31 mouse cellular contexts compared by ENCODE assay signal in the genomic region with DNA sequence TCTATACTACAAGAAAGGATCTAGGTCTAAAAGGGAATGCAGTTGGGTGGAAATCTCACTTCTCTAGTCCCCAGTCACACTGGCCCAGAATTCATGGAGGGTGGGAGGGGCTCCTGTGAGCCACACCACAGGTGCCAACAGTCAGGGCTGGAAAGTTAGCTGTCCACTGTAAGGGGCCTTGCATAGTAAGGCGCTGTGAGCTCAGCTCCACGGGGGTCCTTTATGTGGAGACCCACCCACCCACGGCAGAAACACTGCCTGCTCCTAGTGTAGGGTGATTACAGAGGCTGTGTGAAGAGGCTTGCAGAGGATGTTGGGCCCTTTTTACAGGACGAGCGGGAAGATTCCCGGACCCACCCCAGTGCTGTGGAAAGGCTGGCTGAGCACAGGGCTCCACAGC. TPM values are rescaled to one million over a fixed set of nuclear protein-coding genes. Genes with fewer than 3 reads are reported as not detected.
DNase-seq lines count a peak whose midpoint lies in the region; ATAC-seq lines count a peak whose summit lies in the region.
"Had no signal": no experiment of that assay in that cellular context is flagged by ENCODE, and none has a peak within 500 bp of the region (broad histone marks: within the 10 kb centered on the region; RNA-seq: fewer than 3 reads in every experiment).

No protein-coding gene starts in this region.

- no peak overlapping the region for H3K4me2 ChIP-seq in hindbrain, embryonic 16.5 days (ENCODE audit: low read length)
- H3K4me2 ChIP-seq in hindbrain, embryonic 13.5 days: no peak overlapping the region
- H3K4me2 ChIP-seq: forebrain, embryonic 13.5 days; heart, embryonic 12.5 days; heart, embryonic 15.5 days had no signal

- WGBS in hindbrain, embryonic 16.5 days: 56% methylated on average over 6 of the region's 6 CpGs
- 47% methylated on average over 6 of the region's 6 CpGs for WGBS in hindbrain, embryonic 13.5 days

- peaks cover 40% of the 10 kb centered on the region for H3K36me3 ChIP-seq in hindbrain, embryonic 16.5 days (ENCODE audit: control insufficient read depth, insufficient read depth, low read length)
- H3K36me3 ChIP-seq in hindbrain, embryonic 13.5 days: peaks cover 92% of the 10 kb centered on the region

- ATAC-seq in hindbrain, embryonic 16.5 days: peak; percentile 29; the same call in 1 of the 2 replicates
- ATAC-seq in hindbrain, embryonic 13.5 days (ENCODE audit: low FRiP score): no peak
- ATAC-seq: activated CD4-positive, CD25-positive, alpha-beta regulatory T cell, adult 4 months; CD4-positive, CD25-positive, alpha-beta regulatory T cell, adult 4 months; forebrain, embryonic 13.5 days; forebrain, embryonic 16.5 days; hindbrain, postnatal 0 days; inflammation-experienced regulatory T-cells, adult 6 months; intestine, embryonic 16.5 days had no signal

- no peak overlapping the region for H3K9ac ChIP-seq in hindbrain, embryonic 16.5 days (ENCODE audit: low read depth, low read length)
- H3K9ac ChIP-seq in hindbrain, embryonic 13.5 days: no peak overlapping the region
- H3K9ac ChIP-seq: forebrain, embryonic 13.5 days; heart, embryonic 12.5 days; heart, embryonic 15.5 days had no signal

- peaks cover 2% of the 10 kb centered on the region; the same call in 1 of the 2 replicates for H3K9me3 ChIP-seq in hindbrain, embryonic 16.5 days (ENCODE audit: control insufficient read depth, low read length)
- H3K9me3 ChIP-seq in hindbrain, embryonic 13.5 days: no peaks in the 10 kb centered on the region
- H3K9me3 ChIP-seq: forebrain, embryonic 10.5 days; forebrain, embryonic 13.5 days; heart, embryonic 12.5 days; heart, embryonic 15.5 days; hindbrain, embryonic 10.5 days had no signal

- no peak overlapping the region for H3K4me3 ChIP-seq in hindbrain, embryonic 16.5 days (ENCODE audit: low read length)
- no peak overlapping the region for H3K4me3 ChIP-seq in hindbrain, embryonic 13.5 days
- H3K4me3 ChIP-seq: forebrain, embryonic 10.5 days; forebrain, embryonic 13.5 days; hindbrain, embryonic 10.5 days had no signal

- peaks cover 18% of the 10 kb centered on the region for H3K27me3 ChIP-seq in hindbrain, embryonic 16.5 days (replicated peaks; ENCODE audit: control insufficient read depth, insufficient read depth, low read length)
- H3K27me3 ChIP-seq in hindbrain, embryonic 13.5 days: peaks cover 58% of the 10 kb centered on the region

- H3K4me1 ChIP-seq in hindbrain, embryonic 16.5 days (ENCODE audit: control insufficient read depth, insufficient read depth, low read depth, low read length): peaks cover 17% of the 10 kb centered on the region
- peaks cover 25% of the 10 kb centered on the region for H3K4me1 ChIP-seq in hindbrain, embryonic 13.5 days (replicated peaks)

- DNase-seq in cerebellum, adult 9-11 months: peak; percentile 51
- no peak for DNase-seq in cerebellum, postnatal 10 days
- DNase-seq in right cerebral cortex, postnatal 14 days: peak; percentile 5
- no peak for DNase-seq in right cerebral cortex, adult 2 months (ENCODE audit: low spot score in 2 of 2)
- DNase-seq: adrenal gland, adult 8-10 months; adrenal gland, postnatal 25 days; cerebellum, adult 2 months; gastrocnemius, postnatal 25 days; heart, adult 18-20 months; heart, postnatal 10 days; heart, postnatal 36 days; kidney, adult 18-20 months had no signal

- no peak overlapping the region for H3K27ac ChIP-seq in hindbrain, embryonic 16.5 days (ENCODE audit: low read depth, low read length)
- no peak overlapping the region for H3K27ac ChIP-seq in hindbrain, embryonic 13.5 days
- H3K27ac ChIP-seq: forebrain, embryonic 10.5 days; forebrain, embryonic 13.5 days; heart, embryonic 15.5 days; hindbrain, embryonic 10.5 days; hindbrain, postnatal 0 days had no signal

RNA-seq across cellular contexts. Expression of a gene that starts 17.1 kb away (rescaled TPM):
- polyA plus RNA-seq in hindbrain, embryonic 16.5 days (2015; fragmentation: Nextera tagmentation; extraction: Ambion mirVana): 16.4 and 20.5 TPM in 2 replicates
- 22.8 and 23.4 TPM in 2 replicates for polyA plus RNA-seq in hindbrain, embryonic 13.5 days (2015; fragmentation: Nextera tagmentation; extraction: Ambion mirVana)

RNA-seq across cellular contexts. Expression of a gene that starts 17.8 kb away (rescaled TPM):
- 3.3 and 7.2 TPM in 2 replicates for polyA plus RNA-seq in hindbrain, embryonic 16.5 days (2015; fragmentation: Nextera tagmentation; extraction: Ambion mirVana)
- polyA plus RNA-seq in hindbrain, embryonic 13.5 days (2015; fragmentation: Nextera tagmentation; extraction: Ambion mirVana): 9.0 and 9.4 TPM in 2 replicates

RNA-seq across cellular contexts. Expression of a gene that starts 25.3 kb away (rescaled TPM):
- polyA plus RNA-seq in hindbrain, embryonic 16.5 days (2015; fragmentation: Nextera tagmentation; extraction: Ambion mirVana): not detected in 2 replicates
- not detected in 2 replicates for polyA plus RNA-seq in hindbrain, embryonic 13.5 days (2015; fragmentation: Nextera tagmentation; extraction: Ambion mirVana)
- polyA plus RNA-seq: activated CD4-positive, CD25-positive, alpha-beta regulatory T cell, adult 4 months; brain, embryonic 14.5 days; C2C12; CD4-positive, CD25-positive, alpha-beta regulatory T cell, adult 4 months; cerebellum, adult 2 months; embryonic facial prominence, embryonic 11.5 days; embryonic facial prominence, embryonic 14.5 days; forebrain, embryonic 10.5 days; forebrain, embryonic 13.5 days; forebrain, embryonic 16.5 days; frontal cortex, adult 2 months; gonadal fat pad, adult 2 months; heart, embryonic 12.5 days; heart, embryonic 15.5 days; hindbrain, embryonic 10.5 days; hindbrain, postnatal 0 days; inflammation-experienced regulatory T-cells, adult 6 months; intestine, embryonic 16.5 days had no signal

RNA-seq across cellular contexts. Expression of a gene that starts 41.4 kb away (rescaled TPM):
- polyA plus RNA-seq in hindbrain, embryonic 16.5 days (2015; fragmentation: Nextera tagmentation; extraction: Ambion mirVana): 0.16 and 0.31 TPM in 2 replicates
- polyA plus RNA-seq in hindbrain, embryonic 13.5 days (2015; fragmentation: Nextera tagmentation; extraction: Ambion mirVana): 0.18 TPM in 1 of 2 replicates, not detected in the other
- polyA plus RNA-seq: activated CD4-positive, CD25-positive, alpha-beta regulatory T cell, adult 4 months; C2C12; CD4-positive, CD25-positive, alpha-beta regulatory T cell, adult 4 months; embryonic facial prominence, embryonic 11.5 days; forebrain, embryonic 10.5 days; forebrain, embryonic 13.5 days; heart, embryonic 12.5 days; heart, embryonic 15.5 days; hindbrain, embryonic 10.5 days; inflammation-experienced regulatory T-cells, adult 6 months; intestine, embryonic 16.5 days had no signal

Comparison
In these comparisons a context has a peak if more than half of its experiments do, and no peak if none do; other contexts are left out.
1. DNase-seq: peak in cerebellum, adult 9-11 months (single experiment) and right cerebral cortex, postnatal 14 days (single experiment); none in cerebellum, postnatal 10 days (0 of 2) and right cerebral cortex, adult 2 months (0 of 2).